Mouse (Mus musculus) bone marrow macrophage, adult 2 months (primary cell): Measurements from ENCODE around the gene Dnajc4.

Experiments used
- CTCF ChIP-seq: IDR thresholded peaks from 2 replicates; pipeline ENCODE4 v1.5.1; 2012; ENCODE audit warnings: low read depth, mild to moderate bottlenecking, low read length, moderate library complexity
- POLR2A ChIP-seq: IDR thresholded peaks from 2 replicates; pipeline ENCODE4 v1.6.1; 2012; ENCODE audit warnings: mild to moderate bottlenecking, low read depth, low read length, borderline replicate concordance

GRCm38 (mm10) chr19:7014481-7015135, 22.2 kb upstream of the Dnajc4 start:
- TF ChIP-seq POLR2A (no peak), CTCF (no peak)
